Mouse (Mus musculus) small intestine, adult 2 months (tissue): Measurements from ENCODE around the gene Utf1.

Experiments used
- CTCF ChIP-seq: fragments of 200-500 bp; IDR thresholded peaks from 2 replicates; pipeline ENCODE4 v1.5.1; 2012; ENCODE audit warnings: low read depth, mild to moderate bottlenecking, control low read depth, inconsistent platforms, low read length, moderate library complexity, mixed read lengths; ENCODE audit not compliant: insufficient replicate concordance, insufficient read length; ENCODE audit errors: extremely low read depth
- POLR2A ChIP-seq: fragments of 200-500 bp; IDR thresholded peaks from 2 replicates; pipeline ENCODE4 v1.6.1; 2012; ENCODE audit warnings: low read depth, mild to moderate bottlenecking, control low read depth, inconsistent platforms, low read length, moderate library complexity

DNA sequence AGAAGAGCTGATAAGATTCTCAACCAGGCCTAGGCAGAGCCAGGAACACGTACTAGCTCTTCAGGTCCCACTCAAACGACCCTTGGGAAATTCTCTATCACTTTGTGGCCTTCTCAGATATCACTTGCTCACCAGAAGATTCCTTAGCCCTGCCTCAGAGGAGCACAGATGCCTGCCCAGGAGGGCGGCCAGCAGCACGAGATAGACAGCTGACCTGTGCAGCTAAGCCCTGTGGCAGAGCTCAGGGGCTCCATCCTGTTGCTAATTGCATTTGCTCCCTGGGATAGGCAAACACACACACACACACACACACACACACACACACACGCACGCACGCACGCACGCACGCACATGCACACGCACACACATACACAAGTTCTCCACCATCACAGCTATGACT lies 38.5 kb downstream of the Utf1 start:
- TF ChIP-seq CTCF: no peak
- TF ChIP-seq POLR2A: no peak
